Mouse (Mus musculus): ENCODE results near the gene Gm11213. TPM values are rescaled to one million over a fixed set of nuclear protein-coding genes. Genes with fewer than 3 reads are reported as not detected.

Gene Gm11213
- polyA plus RNA-seq, 1 experiment from 2014 or later = not detected

GRCm38 (mm10) chr4:63557124-63558059 is 47.7 kb downstream of the Gm11213 start:
- ATAC-seq (ENCODE audit: low read depth) (no peak), DNase-seq (no peak)
- Histone ChIP-seq H3K4me1 (replicated peaks) (peaks cover 72% of the 10 kb centered on the region), H3K4me2 (peak overlapping the region; percentile 85), H3K4me3 (replicated peaks) (peak overlapping the region; percentile 74), H3K9ac (peak overlapping the region; percentile 84), H3K27ac (peak overlapping the region; percentile 15; the same call in 1 of the 2 replicates), H3K27me3 (no peaks in the 10 kb centered on the region), H3K9me3 (replicated peaks) (no peaks in the 10 kb centered on the region), H3K36me3 (peaks cover 8% of the 10 kb centered on the region)
- 33% methylated on average over 16 of the region's 16 CpGs for WGBS (ENCODE audit: insufficient replicate concordance)

GRCm38 (mm10) chr4:63556665-63557064 is 48.4 kb downstream of the Gm11213 start:
- no peak for DNase-seq
- no peak for ATAC-seq (ENCODE audit: low read depth)
- Histone ChIP-seq H3K4me2 (peak overlapping the region; percentile 85; the same call in 1 of the 2 replicates), H3K4me3 (replicated peaks) (no peak overlapping the region), H3K9me3 (replicated peaks) (no peaks in the 10 kb centered on the region), H3K9ac (no peak overlapping the region), H3K4me1 (replicated peaks) (peaks cover 65% of the 10 kb centered on the region), H3K36me3 (peaks cover 15% of the 10 kb centered on the region), H3K27me3 (no peaks in the 10 kb centered on the region), H3K27ac (no peak overlapping the region)
- WGBS (ENCODE audit: insufficient replicate concordance) = 56% methylated on average over 5 of the region's 5 CpGs

- peaks cover 27% of the 10 kb centered on the region for H3K36me3 ChIP-seq
- DNase-seq (no peak), ATAC-seq (ENCODE audit: low read depth) (no peak)
- H3K27me3 ChIP-seq = no peaks in the 10 kb centered on the region
- peaks cover 49% of the 10 kb centered on the region for H3K4me1 ChIP-seq (replicated peaks)
- no peak overlapping the region; the same call in 1 of the 2 replicates for H3K27ac ChIP-seq
- H3K9me3 ChIP-seq (replicated peaks) = no peaks in the 10 kb centered on the region
- no peak overlapping the region for H3K4me2 ChIP-seq
- H3K4me3 ChIP-seq (replicated peaks) = no peak overlapping the region
- H3K9ac ChIP-seq = no peak overlapping the region
- 80% methylated on average over 2 of the region's 2 CpGs for WGBS (ENCODE audit: insufficient replicate concordance)
Observed at GRCm38 (mm10) chr4:63555111-63555510, 50.0 kb downstream of the Gm11213 start.

- ATAC-seq (ENCODE audit: low read depth) (no peak), DNase-seq (no peak)
- H3K4me1 ChIP-seq (replicated peaks) = peaks cover 44% of the 10 kb centered on the region
- H3K4me2 ChIP-seq = no peak overlapping the region
- no peaks in the 10 kb centered on the region for H3K9me3 ChIP-seq (replicated peaks)
- no peaks in the 10 kb centered on the region for H3K27me3 ChIP-seq
- WGBS (ENCODE audit: insufficient replicate concordance) = 63% methylated on average over 3 of the region's 3 CpGs
- no peak overlapping the region for H3K9ac ChIP-seq
- H3K27ac ChIP-seq = no peak overlapping the region; the same call in 1 of the 2 replicates
- no peak overlapping the region for H3K4me3 ChIP-seq (replicated peaks)
- H3K36me3 ChIP-seq = peaks cover 29% of the 10 kb centered on the region
Observed at GRCm38 (mm10) chr4:63554616-63555015, 50.4 kb downstream of the Gm11213 start.

- 78% methylated on average over 4 of the region's 4 CpGs for WGBS (ENCODE audit: insufficient replicate concordance)
- H3K9me3 ChIP-seq (replicated peaks) = no peaks in the 10 kb centered on the region
- H3K4me3 ChIP-seq (replicated peaks) = no peak overlapping the region
- ATAC-seq (ENCODE audit: low read depth) = no peak
- H3K4me2 ChIP-seq = no peak overlapping the region
- no peak for DNase-seq
- no peaks in the 10 kb centered on the region for H3K27me3 ChIP-seq
- no peak overlapping the region for H3K9ac ChIP-seq
- peaks cover 38% of the 10 kb centered on the region for H3K4me1 ChIP-seq (replicated peaks)
- H3K27ac ChIP-seq = no peak overlapping the region
- H3K36me3 ChIP-seq = peaks cover 36% of the 10 kb centered on the region
Observed at GRCm38 (mm10) chr4:63553789-63554576, 51.1 kb downstream of the Gm11213 start.

GRCm38 (mm10) chr4:63552865-63553264 is 52.2 kb downstream of the Gm11213 start:
- DNase-seq = no peak
- Histone ChIP-seq H3K4me1 (replicated peaks) (peaks cover 30% of the 10 kb centered on the region), H3K27ac (no peak overlapping the region), H3K9ac (no peak overlapping the region), H3K9me3 (replicated peaks) (no peaks in the 10 kb centered on the region), H3K4me3 (replicated peaks) (no peak overlapping the region), H3K36me3 (peaks cover 45% of the 10 kb centered on the region), H3K27me3 (no peaks in the 10 kb centered on the region), H3K4me2 (no peak overlapping the region)
- ATAC-seq (ENCODE audit: low read depth) = no peak
- 69% methylated on average over 1 of the region's 1 CpGs for WGBS (ENCODE audit: insufficient replicate concordance)

GRCm38 (mm10) chr4:63550908-63551307 is 54.2 kb downstream of the Gm11213 start:
- no peaks in the 10 kb centered on the region for H3K9me3 ChIP-seq (replicated peaks)
- H3K27ac ChIP-seq = no peak overlapping the region
- no peaks in the 10 kb centered on the region for H3K27me3 ChIP-seq
- H3K4me1 ChIP-seq (replicated peaks) = peaks cover 32% of the 10 kb centered on the region
- H3K4me2 ChIP-seq = no peak overlapping the region
- ATAC-seq (ENCODE audit: low read depth) = no peak
- no peak overlapping the region for H3K4me3 ChIP-seq (replicated peaks)
- no peak for DNase-seq
- peaks cover 46% of the 10 kb centered on the region for H3K36me3 ChIP-seq
- H3K9ac ChIP-seq = no peak overlapping the region
- WGBS (ENCODE audit: insufficient replicate concordance) = 76% methylated on average over 3 of the region's 3 CpGs

GRCm38 (mm10) chr4:63548491-63548890 is 56.6 kb downstream of the Gm11213 start:
- H3K4me3 ChIP-seq (replicated peaks) = no peak overlapping the region
- ATAC-seq (ENCODE audit: low read depth) (no peak), DNase-seq (no peak)
- no peaks in the 10 kb centered on the region for H3K9me3 ChIP-seq (replicated peaks)
- H3K4me1 ChIP-seq (replicated peaks) = peaks cover 34% of the 10 kb centered on the region
- no peak overlapping the region for H3K9ac ChIP-seq
- 73% methylated on average over 3 of the region's 3 CpGs for WGBS (ENCODE audit: insufficient replicate concordance)
- H3K4me2 ChIP-seq = no peak overlapping the region
- H3K36me3 ChIP-seq = peaks cover 46% of the 10 kb centered on the region
- no peak overlapping the region for H3K27ac ChIP-seq
- H3K27me3 ChIP-seq = no peaks in the 10 kb centered on the region

- Histone ChIP-seq H3K9me3 (replicated peaks) (no peaks in the 10 kb centered on the region), H3K4me2 (no peak overlapping the region), H3K36me3 (peaks cover 42% of the 10 kb centered on the region), H3K27ac (no peak overlapping the region), H3K9ac (no peak overlapping the region), H3K4me3 (replicated peaks) (no peak overlapping the region), H3K27me3 (no peaks in the 10 kb centered on the region), H3K4me1 (replicated peaks) (peaks cover 34% of the 10 kb centered on the region)
- WGBS (ENCODE audit: insufficient replicate concordance) = 63% methylated on average over 1 of the region's 1 CpGs
- ATAC-seq (ENCODE audit: low read depth) (no peak), DNase-seq (no peak)
Observed at GRCm38 (mm10) chr4:63547799-63548198, 57.3 kb downstream of the Gm11213 start.
